Comparison of ENCODE assay signal across 24 mouse cellular contexts in the genomic region with DNA sequence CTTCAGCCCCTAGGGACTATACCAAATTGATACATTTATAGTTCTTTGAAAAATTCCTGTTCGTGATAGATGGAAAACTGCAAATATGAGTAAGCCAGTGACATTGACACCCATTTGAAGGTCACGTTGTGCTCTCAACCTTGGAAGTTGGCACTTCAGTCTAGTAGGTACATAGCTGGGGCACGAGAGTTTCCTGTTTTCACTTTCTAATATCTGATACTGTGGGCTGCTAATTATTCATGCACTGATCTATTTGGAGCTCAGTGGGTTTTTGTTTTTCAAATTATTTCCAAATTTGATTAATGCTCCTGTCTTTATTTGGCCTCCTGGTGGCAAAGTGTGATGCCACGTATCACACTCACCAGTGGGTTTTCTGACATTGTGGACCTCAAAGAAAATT.
DNase-seq lines count a peak whose midpoint lies in the region; ATAC-seq lines count a peak whose summit lies in the region.
"Had no signal": no experiment of that assay in that cellular context is flagged by ENCODE, and none has a peak within 500 bp of the region (broad histone marks: within the 10 kb centered on the region; RNA-seq: fewer than 3 reads in every experiment).

No protein-coding gene starts in this region.

- no peaks in the 10 kb centered on the region for H3K4me1 ChIP-seq in midbrain, embryonic 11.5 days (ENCODE audit: control insufficient read depth, insufficient read depth, low read length)
- no peaks in the 10 kb centered on the region for H3K4me1 ChIP-seq in heart, embryonic 12.5 days (replicated peaks)
- H3K4me1 ChIP-seq: embryonic facial prominence, embryonic 10.5 days; embryonic facial prominence, embryonic 12.5 days; forebrain, embryonic 13.5 days; forebrain, embryonic 15.5 days had no signal

- H3K36me3 ChIP-seq in splenic B cell, adult 2 months (ENCODE audit: control insufficient read depth, insufficient read depth, low read length, poor library complexity, severe bottlenecking), result no peaks in the 10 kb centered on the region
- no peaks in the 10 kb centered on the region for H3K36me3 ChIP-seq in midbrain, embryonic 11.5 days (ENCODE audit: control insufficient read depth, insufficient read depth, low read length)
- H3K36me3 ChIP-seq in heart, embryonic 12.5 days, result no peaks in the 10 kb centered on the region
- H3K36me3 ChIP-seq: embryonic facial prominence, embryonic 10.5 days; embryonic facial prominence, embryonic 12.5 days; forebrain, embryonic 15.5 days; G1E had no signal

- H3K9ac ChIP-seq in midbrain, embryonic 11.5 days (ENCODE audit: low read length), result no peak overlapping the region
- no peak overlapping the region for H3K9ac ChIP-seq in heart, embryonic 12.5 days
- H3K9ac ChIP-seq: embryonic facial prominence, embryonic 12.5 days; forebrain, embryonic 13.5 days; forebrain, embryonic 15.5 days; forebrain, postnatal 0 days had no signal

- no peaks in the 10 kb centered on the region for H3K9me3 ChIP-seq in midbrain, embryonic 11.5 days (ENCODE audit: control insufficient read depth, low read length)
- H3K9me3 ChIP-seq in heart, embryonic 12.5 days (replicated peaks), result no peaks in the 10 kb centered on the region
- H3K9me3 ChIP-seq: embryonic facial prominence, embryonic 10.5 days; embryonic facial prominence, embryonic 12.5 days; forebrain, embryonic 13.5 days; forebrain, embryonic 15.5 days; G1E had no signal

- ATAC-seq in CD4-positive, CD25-positive, alpha-beta regulatory T cell, adult 4 months, result peak; percentile 79
- ATAC-seq in activated CD4-positive, CD25-positive, alpha-beta regulatory T cell, adult 4 months, result peak; percentile 43
- ATAC-seq in midbrain, embryonic 11.5 days (ENCODE audit: low FRiP score), result no peak
- no peak for ATAC-seq in heart, embryonic 12.5 days (ENCODE audit: insufficient number of reproducible peaks, low FRiP score)
- ATAC-seq: forebrain, embryonic 13.5 days; forebrain, embryonic 15.5 days; forebrain, postnatal 0 days; Patski had no signal

- no peak overlapping the region for H3K4me2 ChIP-seq in midbrain, embryonic 11.5 days
- H3K4me2 ChIP-seq in heart, embryonic 12.5 days, result no peak overlapping the region
- H3K4me2 ChIP-seq: embryonic facial prominence, embryonic 12.5 days; forebrain, embryonic 13.5 days; forebrain, embryonic 15.5 days had no signal

- DNase-seq in spleen, postnatal 36 days (ENCODE audit: low spot score in 2 of 2), result peak; percentile 4 to 11
- no peak for DNase-seq in spleen, adult 18-20 months
- peak; percentile 39 for DNase-seq in splenic B cell, adult 2 months (ENCODE audit: low read depth, low spot score)
- no peak for DNase-seq in midbrain, embryonic 11.5 days (ENCODE audit: low spot score, missing footprints)
- DNase-seq in embryo, embryonic 9.5 days (ENCODE audit: extremely low spot score), result no peak
- DNase-seq: adrenal gland, postnatal 10 days; adrenal gland, postnatal 25 days; cerebellum, adult 11 months; cerebellum, adult 18-20 months; cerebellum, adult 8-10 months; cerebellum, adult 9-11 months; cerebellum, postnatal 14 days; cerebellum, postnatal 36 days; embryo, embryonic 11 days; forebrain, postnatal 0 days had no signal

- WGBS in midbrain, embryonic 11.5 days, result 84% methylated on average over 4 of the region's 4 CpGs
- 77% methylated on average over 4 of the region's 4 CpGs for WGBS in heart, embryonic 12.5 days

- no peaks in the 10 kb centered on the region for H3K27me3 ChIP-seq in splenic B cell, adult 2 months (ENCODE audit: control insufficient read depth, insufficient read depth, low read length, poor library complexity, severe bottlenecking)
- H3K27me3 ChIP-seq in midbrain, embryonic 11.5 days (ENCODE audit: control insufficient read depth, insufficient read depth, low read length), result no peaks in the 10 kb centered on the region
- no peaks in the 10 kb centered on the region for H3K27me3 ChIP-seq in heart, embryonic 12.5 days (replicated peaks)
- H3K27me3 ChIP-seq: embryonic facial prominence, embryonic 12.5 days; forebrain, embryonic 13.5 days; forebrain, embryonic 15.5 days had no signal

- no peak overlapping the region for H3K27ac ChIP-seq in midbrain, embryonic 11.5 days (ENCODE audit: low read depth, low read length)
- H3K27ac ChIP-seq in heart, embryonic 12.5 days (ENCODE audit: poor library complexity, severe bottlenecking), result no peak overlapping the region
- H3K27ac ChIP-seq: embryonic facial prominence, embryonic 10.5 days; embryonic facial prominence, embryonic 12.5 days; forebrain, embryonic 13.5 days; forebrain, embryonic 15.5 days had no signal

- no peak overlapping the region for H3K4me3 ChIP-seq in midbrain, embryonic 11.5 days (ENCODE audit: low read depth, low read length)
- H3K4me3 ChIP-seq in heart, embryonic 12.5 days, result no peak overlapping the region
- H3K4me3 ChIP-seq: embryonic facial prominence, embryonic 10.5 days; embryonic facial prominence, embryonic 12.5 days; forebrain, embryonic 13.5 days; forebrain, embryonic 15.5 days had no signal

Comparison
In these comparisons a context has a peak if more than half of its experiments do, and no peak if none do; other contexts are left out.
1. DNase-seq: peak in spleen, postnatal 36 days (2 of 2) and splenic B cell, adult 2 months (single experiment); none in spleen, adult 18-20 months (0 of 2), midbrain, embryonic 11.5 days (single experiment) and embryo, embryonic 9.5 days (single experiment).
2. ATAC-seq: peak in CD4-positive, CD25-positive, alpha-beta regulatory T cell, adult 4 months (single experiment) and activated CD4-positive, CD25-positive, alpha-beta regulatory T cell, adult 4 months (single experiment); none in midbrain, embryonic 11.5 days (single experiment) and heart, embryonic 12.5 days (single experiment).